In the genomic region with DNA sequence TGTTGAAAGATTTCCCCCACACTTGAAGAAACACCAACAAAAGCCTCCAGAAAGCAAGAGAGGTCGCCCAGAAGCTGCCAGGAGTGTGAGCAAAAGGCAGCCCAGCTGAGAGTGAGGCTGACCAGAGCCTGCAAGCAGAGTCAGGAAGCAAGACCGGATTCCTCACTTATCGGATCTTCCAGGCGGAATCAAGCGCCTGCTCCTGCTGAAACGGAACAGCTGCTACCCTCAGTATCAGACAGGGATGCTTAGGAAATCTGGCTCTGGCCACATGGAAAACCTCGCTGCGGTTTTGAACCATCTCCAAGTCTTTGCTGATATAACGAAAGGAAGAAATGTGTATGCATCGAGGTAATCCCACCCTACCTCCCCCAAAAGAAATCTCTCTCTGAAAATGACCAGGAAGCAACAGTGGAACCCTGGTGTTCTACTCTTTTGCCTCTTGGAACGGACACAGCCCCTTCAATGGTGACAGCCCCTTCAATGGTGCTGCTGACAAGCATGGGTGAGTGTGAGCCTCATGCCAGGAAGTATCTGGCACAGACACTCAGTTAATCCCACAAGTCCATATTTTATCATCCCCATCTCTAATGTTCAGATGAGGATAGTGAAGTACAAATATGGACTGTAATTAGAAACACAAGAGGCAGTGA, we compare ENCODE assay signal across 9 mouse cellular contexts.
DNase-seq lines count a peak whose midpoint lies in the region; ATAC-seq lines count a peak whose summit lies in the region.
"Had no signal": no experiment of that assay in that cellular context is flagged by ENCODE, and none has a peak within 500 bp of the region (broad histone marks: within the 10 kb centered on the region; RNA-seq: fewer than 3 reads in every experiment).

No protein-coding gene starts in this region.

- DNase-seq in midbrain, embryonic 14.5 days, result peak; percentile 23
- DNase-seq in midbrain, embryonic 11.5 days (ENCODE audit: low spot score, missing footprints), result no peak
- peak; percentile 11 for DNase-seq in embryonic facial prominence, embryonic 10.5 days (ENCODE audit: low spot score)
- no peak for DNase-seq in thymus, postnatal 25 days
- DNase-seq in layer of hippocampus, adult 18-20 months (ENCODE audit: low spot score in 2 of 2), result no peak

- H3K27ac ChIP-seq in midbrain, embryonic 14.5 days (replicated peaks; ENCODE audit: low read depth, low read length), result no peak overlapping the region
- no peak overlapping the region for H3K27ac ChIP-seq in midbrain, embryonic 11.5 days (ENCODE audit: low read depth, low read length)
- H3K27ac ChIP-seq in embryonic facial prominence, embryonic 10.5 days (replicated peaks), result no peak overlapping the region
- H3K27ac ChIP-seq in intestine, embryonic 15.5 days, result peak overlapping the region; percentile 18; the same call in 1 of the 2 replicates
- peak overlapping the region; percentile 59 for H3K27ac ChIP-seq in stomach, embryonic 15.5 days
- H3K27ac ChIP-seq: neural tube, embryonic 12.5 days had no signal

- WGBS in midbrain, embryonic 14.5 days, result 55% methylated on average over 11 of the region's 11 CpGs
- WGBS in midbrain, embryonic 11.5 days, result 56% methylated on average over 11 of the region's 11 CpGs
- WGBS in embryonic facial prominence, embryonic 10.5 days, result 55% methylated on average over 11 of the region's 11 CpGs
- 32% methylated on average over 11 of the region's 11 CpGs for WGBS in intestine, embryonic 15.5 days
- 21% methylated on average over 11 of the region's 11 CpGs for WGBS in stomach, embryonic 15.5 days

- H3K4me3 ChIP-seq in midbrain, embryonic 14.5 days (replicated peaks; ENCODE audit: low read depth, low read length), result no peak overlapping the region
- H3K4me3 ChIP-seq in midbrain, embryonic 11.5 days (ENCODE audit: low read depth, low read length), result no peak overlapping the region
- no peak overlapping the region for H3K4me3 ChIP-seq in embryonic facial prominence, embryonic 10.5 days
- H3K4me3 ChIP-seq in intestine, embryonic 15.5 days (replicated peaks), result no peak overlapping the region
- no peak overlapping the region for H3K4me3 ChIP-seq in stomach, embryonic 15.5 days (replicated peaks)
- H3K4me3 ChIP-seq: neural tube, embryonic 12.5 days had no signal

- no peaks in the 10 kb centered on the region for H3K4me1 ChIP-seq in midbrain, embryonic 14.5 days (ENCODE audit: control insufficient read depth, insufficient read depth, low read length)
- H3K4me1 ChIP-seq in midbrain, embryonic 11.5 days (ENCODE audit: control insufficient read depth, insufficient read depth, low read length), result no peaks in the 10 kb centered on the region
- H3K4me1 ChIP-seq in embryonic facial prominence, embryonic 10.5 days, result no peaks in the 10 kb centered on the region
- H3K4me1 ChIP-seq in intestine, embryonic 15.5 days (replicated peaks), result peaks cover 7% of the 10 kb centered on the region; the same call in 1 of the 2 replicates
- no peaks in the 10 kb centered on the region for H3K4me1 ChIP-seq in stomach, embryonic 15.5 days
- H3K4me1 ChIP-seq: neural tube, embryonic 12.5 days had no signal

- no peak for ATAC-seq in midbrain, embryonic 14.5 days (ENCODE audit: low FRiP score, low TSS enrichment)
- ATAC-seq in midbrain, embryonic 11.5 days (ENCODE audit: low FRiP score), result no peak
- ATAC-seq in intestine, embryonic 15.5 days, result peak; percentile 80
- ATAC-seq in stomach, embryonic 15.5 days (ENCODE audit: insufficient read depth, low FRiP score, low read depth), result peak; percentile 85
- no peak for ATAC-seq in frontal cortex, adult (ENCODE audit: low TSS enrichment)

- H3K36me3 ChIP-seq in midbrain, embryonic 14.5 days (ENCODE audit: control insufficient read depth, insufficient read depth, low read length), result no peaks in the 10 kb centered on the region
- H3K36me3 ChIP-seq in midbrain, embryonic 11.5 days (ENCODE audit: control insufficient read depth, insufficient read depth, low read length), result no peaks in the 10 kb centered on the region
- H3K36me3 ChIP-seq in embryonic facial prominence, embryonic 10.5 days (replicated peaks), result no peaks in the 10 kb centered on the region
- H3K36me3 ChIP-seq in intestine, embryonic 15.5 days, result no peaks in the 10 kb centered on the region
- H3K36me3 ChIP-seq in stomach, embryonic 15.5 days, result no peaks in the 10 kb centered on the region
- H3K36me3 ChIP-seq: neural tube, embryonic 12.5 days had no signal

- no peak overlapping the region for H3K4me2 ChIP-seq in midbrain, embryonic 14.5 days (ENCODE audit: low read length)
- no peak overlapping the region for H3K4me2 ChIP-seq in midbrain, embryonic 11.5 days
- 0 out of 2 replicates have a peak overlapping the region, but pooled peaks have one; percentile 15 for H3K4me2 ChIP-seq in intestine, embryonic 15.5 days (replicated peaks)
- 0 out of 2 replicates have a peak overlapping the region, but pooled peaks have one; percentile 14 for H3K4me2 ChIP-seq in stomach, embryonic 15.5 days
- H3K4me2 ChIP-seq: neural tube, embryonic 12.5 days had no signal

- no peaks in the 10 kb centered on the region for H3K9me3 ChIP-seq in midbrain, embryonic 14.5 days (ENCODE audit: control insufficient read depth, low read length)
- no peaks in the 10 kb centered on the region for H3K9me3 ChIP-seq in midbrain, embryonic 11.5 days (ENCODE audit: control insufficient read depth, low read length)
- H3K9me3 ChIP-seq in embryonic facial prominence, embryonic 10.5 days, result no peaks in the 10 kb centered on the region
- no peaks in the 10 kb centered on the region for H3K9me3 ChIP-seq in intestine, embryonic 15.5 days
- no peaks in the 10 kb centered on the region for H3K9me3 ChIP-seq in stomach, embryonic 15.5 days
- H3K9me3 ChIP-seq: neural tube, embryonic 12.5 days had no signal

- no peaks in the 10 kb centered on the region for H3K27me3 ChIP-seq in midbrain, embryonic 14.5 days (ENCODE audit: control insufficient read depth, insufficient read depth, low read length)
- H3K27me3 ChIP-seq in midbrain, embryonic 11.5 days (ENCODE audit: control insufficient read depth, insufficient read depth, low read length), result no peaks in the 10 kb centered on the region
- no peaks in the 10 kb centered on the region for H3K27me3 ChIP-seq in embryonic facial prominence, embryonic 10.5 days (replicated peaks; ENCODE audit: low read depth, poor library complexity, severe bottlenecking)
- no peaks in the 10 kb centered on the region for H3K27me3 ChIP-seq in intestine, embryonic 15.5 days (replicated peaks)
- H3K27me3 ChIP-seq in stomach, embryonic 15.5 days (replicated peaks), result no peaks in the 10 kb centered on the region
- H3K27me3 ChIP-seq: neural tube, embryonic 12.5 days had no signal

- H3K9ac ChIP-seq in midbrain, embryonic 14.5 days (replicated peaks; ENCODE audit: low read length), result no peak overlapping the region
- H3K9ac ChIP-seq in midbrain, embryonic 11.5 days (ENCODE audit: low read length), result no peak overlapping the region
- H3K9ac ChIP-seq in intestine, embryonic 15.5 days, result no peak overlapping the region
- no peak overlapping the region for H3K9ac ChIP-seq in stomach, embryonic 15.5 days
- H3K9ac ChIP-seq: neural tube, embryonic 12.5 days had no signal

Comparison
In these comparisons a context has a peak if more than half of its experiments do, and no peak if none do; other contexts are left out.
1. DNase-seq: peak in midbrain, embryonic 14.5 days (single experiment) and embryonic facial prominence, embryonic 10.5 days (single experiment); none in midbrain, embryonic 11.5 days (single experiment), thymus, postnatal 25 days (single experiment) and layer of hippocampus, adult 18-20 months (0 of 2).
2. ATAC-seq: peak in intestine, embryonic 15.5 days (single experiment) and stomach, embryonic 15.5 days (single experiment); none in midbrain, embryonic 14.5 days (single experiment), midbrain, embryonic 11.5 days (single experiment) and frontal cortex, adult (single experiment).
3. H3K27ac ChIP-seq: peak in intestine, embryonic 15.5 days (single experiment) and stomach, embryonic 15.5 days (single experiment); none in midbrain, embryonic 14.5 days (single experiment), midbrain, embryonic 11.5 days (single experiment) and embryonic facial prominence, embryonic 10.5 days (single experiment).
4. H3K4me2 ChIP-seq: peak in intestine, embryonic 15.5 days (single experiment) and stomach, embryonic 15.5 days (single experiment); none in midbrain, embryonic 14.5 days (single experiment) and midbrain, embryonic 11.5 days (single experiment).